Mouse (Mus musculus): ENCODE measurements at regions not wholly inside any gene's neighbourhood (a gene's known extent, or its start where the extent isn't known, plus 50 kb on each side); places are given as distances from the start of the nearest gene placed in this dataset.

DNA sequence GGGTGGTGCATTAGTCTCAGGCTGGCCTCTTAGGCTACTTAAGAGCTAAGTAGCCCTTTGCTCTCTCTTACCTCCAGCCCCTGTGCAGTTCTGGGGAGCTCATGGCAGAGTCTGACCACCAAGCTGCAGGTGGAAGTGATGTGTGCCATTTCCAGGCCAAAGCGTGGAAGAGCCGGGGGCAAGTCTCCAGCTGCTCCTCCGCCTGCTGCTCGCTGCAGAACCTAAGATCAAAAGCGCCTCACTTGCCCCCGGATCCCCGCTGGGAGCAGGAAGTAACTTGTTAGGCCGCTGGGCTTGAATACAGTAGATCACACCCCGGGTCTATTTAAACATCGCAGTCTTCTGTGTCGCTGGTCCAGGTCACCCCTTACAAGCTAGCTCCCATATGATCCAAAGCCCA lies 246.8 kb upstream of the Prox1 start:
- no peak for TF ChIP-seq CTCF (IDR thresholded peaks at IDR 0.05; ENCODE audit: low read depth)
- TF ChIP-seq EP300 (IDR thresholded peaks at IDR 0.05; ENCODE audit: low read depth) = no peak

Measured in liver, postnatal 0 days (tissue).